Mouse (Mus musculus) megakaryocyte progenitor cell, adult 5-6 weeks (primary cell): ENCODE measurements at regions not wholly inside any gene's neighbourhood (a gene's known extent, or its start where the extent isn't known, plus 50 kb on each side); places are given as distances from the start of the nearest gene placed in this dataset.

Source experiments
- ATAC-seq: replicated peaks from 2 replicates; pipeline ENCODE4 v1.8.0; 2016; ENCODE audit warnings: mild to moderate bottlenecking, moderate TSS enrichment, inconsistent platforms; ENCODE audit not compliant: poor library complexity

DNA sequence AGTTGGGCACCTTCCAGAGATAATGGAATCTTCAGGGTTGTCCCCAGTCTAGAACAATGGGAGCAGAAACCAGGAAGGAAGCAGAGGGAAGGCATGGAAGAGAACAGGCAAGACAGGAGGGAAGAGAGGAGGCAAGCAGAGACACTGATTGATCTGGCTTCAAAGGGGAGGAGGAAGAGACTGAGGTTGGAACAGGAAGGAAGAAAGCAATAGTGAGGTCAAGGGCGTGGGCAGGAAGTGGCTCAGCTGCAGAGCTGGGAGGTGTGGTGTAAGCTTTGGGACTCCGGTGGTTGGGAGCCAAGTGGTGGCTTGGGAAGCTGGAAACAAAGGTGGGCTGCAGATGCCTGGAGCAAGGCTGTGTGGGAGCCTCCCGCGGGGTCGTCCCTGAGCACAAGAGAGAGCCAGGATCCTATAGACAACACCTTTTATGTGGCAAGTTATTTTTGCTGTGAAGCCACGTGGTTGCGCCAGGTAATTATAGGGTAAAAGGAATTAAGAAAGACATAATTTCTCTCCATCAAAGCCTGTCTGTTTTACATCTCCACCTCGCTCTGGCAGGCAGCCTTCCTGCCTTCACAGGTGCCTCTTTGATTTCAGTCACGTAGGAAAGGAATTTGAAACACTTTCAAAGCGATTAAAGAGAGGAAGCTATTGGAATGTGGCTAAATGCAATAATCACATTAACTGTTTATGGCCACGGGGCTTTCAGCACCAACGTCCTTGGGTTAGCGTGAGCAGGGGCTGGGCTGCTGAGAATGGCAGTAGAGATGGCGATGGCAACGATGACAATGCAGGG is 237.3 kb upstream of the Wscd1 start:
- ATAC-seq: 0 out of 2 replicates have a peak, but pooled peaks have one; percentile 17

DNA sequence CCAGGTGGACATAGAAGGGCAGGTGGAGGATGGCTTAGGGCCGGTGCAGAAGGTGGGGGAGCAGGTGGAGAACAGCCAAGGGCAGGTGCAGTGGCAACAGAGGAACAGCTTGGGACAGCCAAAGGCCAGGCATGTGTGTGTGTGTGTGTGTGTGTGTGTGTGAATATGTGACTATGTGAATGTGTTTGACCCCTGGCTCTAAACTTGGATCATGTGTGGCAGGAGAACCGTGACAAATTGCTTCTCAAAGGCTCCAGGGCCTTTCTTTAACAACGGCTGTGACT is 236.7 kb upstream of the Wscd1 start:
- no peak for ATAC-seq

DNA sequence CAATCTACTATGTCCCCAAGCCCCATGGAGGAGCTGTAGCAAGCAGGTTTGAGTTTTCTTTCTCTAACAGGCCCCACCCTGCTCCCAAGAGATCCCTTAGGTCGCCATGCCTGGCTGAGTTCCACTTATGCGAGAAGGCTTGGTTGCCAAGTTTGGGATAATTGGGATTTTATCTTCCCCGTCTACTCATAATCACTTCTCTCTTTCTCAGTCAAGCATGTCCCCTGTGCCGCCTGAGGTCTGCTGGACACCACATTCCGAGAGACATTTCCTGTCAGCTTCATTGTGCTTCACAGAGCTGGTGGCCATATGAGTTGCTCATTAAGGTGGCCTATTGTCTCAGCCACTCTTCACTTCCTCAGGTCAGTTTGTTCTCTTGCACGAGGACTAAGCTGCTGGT is 234.5 kb upstream of the Wscd1 start:
- ATAC-seq: no peak

DNA sequence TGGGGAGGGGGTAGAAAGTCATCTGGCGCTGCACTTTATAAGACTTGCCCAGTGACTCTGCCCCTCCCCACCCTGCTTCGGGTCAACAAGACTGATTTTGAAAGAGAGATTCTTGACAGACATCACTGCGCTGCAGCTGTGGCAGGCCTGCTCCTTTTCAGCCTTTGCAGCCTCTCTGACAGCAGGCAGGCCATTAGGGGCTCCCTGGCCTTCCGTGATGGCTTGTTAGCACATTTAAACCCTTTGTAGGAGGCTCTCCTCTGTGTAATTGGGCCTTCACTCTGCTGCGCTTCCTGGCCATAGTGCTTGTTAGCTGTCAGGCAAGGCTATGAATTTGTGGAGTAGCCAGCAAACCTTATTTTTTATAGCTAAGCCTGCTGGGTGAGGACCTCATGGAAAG is 232.3 kb upstream of the Wscd1 start:
- ATAC-seq: no peak

DNA sequence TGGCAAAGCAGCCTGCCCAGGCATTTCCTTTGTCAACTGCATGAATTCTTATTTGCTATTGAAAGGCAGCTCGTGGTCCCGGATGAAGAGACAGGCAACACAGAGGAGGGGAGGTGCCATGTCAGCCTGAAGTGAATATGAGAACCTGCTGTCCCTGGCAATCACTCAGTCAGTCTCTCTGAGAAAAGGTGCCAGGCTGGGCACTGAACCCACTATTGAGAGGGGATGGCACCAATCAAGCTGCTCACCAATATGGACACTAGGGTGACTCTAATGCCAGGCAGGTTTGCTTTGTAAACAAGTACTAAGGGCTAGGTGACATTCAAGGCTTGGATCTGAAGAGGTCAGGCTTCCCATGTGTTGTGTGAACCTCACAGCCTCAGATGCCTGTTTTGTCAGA is 222.0 kb upstream of the Wscd1 start:
- no peak for ATAC-seq

DNA sequence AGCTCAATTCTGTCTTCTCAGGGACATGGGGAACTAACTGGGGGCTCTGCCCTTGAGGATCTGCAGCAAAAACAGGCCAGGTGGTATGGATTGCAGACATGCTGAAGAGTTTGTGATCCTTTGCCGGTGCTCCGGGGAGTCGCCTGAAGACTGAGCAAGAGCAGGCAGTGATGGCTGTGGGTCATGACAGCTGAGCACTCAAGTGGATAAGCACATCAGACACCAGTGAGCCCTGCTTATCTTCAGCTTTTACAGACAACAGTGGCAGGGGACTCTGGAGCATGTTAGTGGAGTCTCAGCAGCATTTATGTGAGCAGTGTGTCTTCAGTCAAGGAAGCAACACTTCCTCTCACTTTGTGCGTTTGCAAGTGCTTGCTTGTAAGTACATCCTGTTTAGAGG is 221.1 kb upstream of the Wscd1 start:
- no peak for ATAC-seq

DNA sequence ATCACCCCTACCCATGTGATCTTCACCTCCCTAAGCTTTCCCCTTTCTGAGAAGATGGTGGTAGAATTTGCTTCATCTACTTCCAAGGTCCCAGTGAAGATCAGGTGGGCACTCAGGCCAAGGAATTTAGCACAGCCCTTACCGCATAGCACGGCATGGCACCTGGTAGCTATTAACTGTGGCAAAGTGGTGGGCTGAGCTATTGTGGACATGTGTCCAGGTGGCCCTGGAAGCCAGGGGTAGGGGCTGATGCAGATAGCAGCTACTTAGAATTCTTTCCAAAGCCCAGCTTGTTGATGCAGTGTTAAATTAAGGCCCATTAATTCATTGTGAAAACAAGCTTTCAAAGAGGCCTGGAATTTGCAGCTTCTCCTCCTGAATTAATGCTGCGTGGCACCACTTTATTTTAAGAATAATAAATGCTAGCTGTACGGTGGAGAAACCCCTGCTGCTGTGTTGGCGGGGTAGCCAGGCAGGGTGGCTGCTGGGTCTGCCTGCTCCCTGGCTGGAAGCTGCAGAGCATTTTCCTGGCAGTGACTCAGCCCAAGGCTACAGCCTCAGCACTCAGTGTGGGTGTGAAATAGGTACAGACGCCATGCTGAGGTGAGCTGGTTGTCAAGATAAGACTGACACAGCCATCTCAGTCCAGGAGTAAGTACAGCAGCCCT is 208.4 kb upstream of the Wscd1 start:
- no peak for ATAC-seq

DNA sequence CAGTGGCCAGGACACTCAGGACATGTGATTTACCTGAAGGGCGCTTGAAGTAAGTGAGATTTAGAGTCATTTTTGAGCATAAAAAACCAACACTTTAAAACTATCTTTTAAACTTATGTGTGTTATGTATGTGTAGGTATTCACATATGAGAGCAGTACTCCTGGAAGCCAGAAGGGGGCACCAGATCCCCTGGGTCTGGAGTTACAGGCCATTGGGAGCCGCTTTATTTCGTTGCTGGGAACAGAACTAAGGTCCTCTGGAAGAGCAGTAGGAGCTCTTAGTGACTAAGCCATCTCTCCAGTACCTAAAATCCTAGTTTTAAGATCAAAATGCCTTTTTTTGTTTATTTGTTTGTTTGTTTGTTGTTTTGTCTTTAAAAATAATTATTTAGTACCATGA is 192.3 kb upstream of the Wscd1 start:
- no peak for ATAC-seq

DNA sequence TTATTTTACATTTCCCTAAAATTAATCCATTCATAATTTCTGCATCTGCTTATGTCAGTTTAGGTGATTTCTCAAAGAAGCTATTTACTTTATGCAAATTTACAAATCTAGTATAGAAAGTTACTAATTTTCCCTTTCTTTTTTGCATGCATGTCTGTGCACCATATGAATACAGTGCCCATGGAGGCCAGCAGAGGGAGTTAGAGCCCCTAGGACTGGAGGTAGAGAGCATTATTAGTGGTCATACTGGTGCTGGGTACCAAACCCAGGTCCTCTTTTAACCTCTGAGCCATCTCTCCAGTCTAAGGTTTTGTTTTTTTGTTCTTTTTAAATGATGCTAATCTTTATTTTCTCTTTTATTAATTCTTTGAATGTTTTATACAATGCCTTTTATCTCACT is 184.9 kb upstream of the Wscd1 start:
- no peak for ATAC-seq

DNA sequence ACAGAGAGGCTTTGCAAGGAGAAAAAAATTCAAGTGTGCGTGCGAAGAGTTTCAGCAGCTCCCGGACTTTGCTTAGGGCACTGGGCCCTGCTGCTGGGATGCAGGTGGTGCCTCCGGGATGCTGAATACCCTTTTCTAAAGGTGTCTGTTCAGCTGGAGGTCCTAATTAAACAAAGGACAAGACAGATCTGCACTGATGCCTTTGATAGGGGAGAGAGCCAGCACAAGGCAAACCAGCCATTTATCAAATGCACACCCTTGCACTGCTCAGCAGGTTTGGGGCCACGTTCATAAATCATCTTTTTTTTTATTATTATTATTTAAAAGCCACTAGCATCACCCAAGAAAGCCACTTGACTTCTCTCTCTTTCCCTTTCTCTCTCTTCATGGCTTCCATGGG is 172.9 kb upstream of the Wscd1 start:
- no peak for ATAC-seq

DNA sequence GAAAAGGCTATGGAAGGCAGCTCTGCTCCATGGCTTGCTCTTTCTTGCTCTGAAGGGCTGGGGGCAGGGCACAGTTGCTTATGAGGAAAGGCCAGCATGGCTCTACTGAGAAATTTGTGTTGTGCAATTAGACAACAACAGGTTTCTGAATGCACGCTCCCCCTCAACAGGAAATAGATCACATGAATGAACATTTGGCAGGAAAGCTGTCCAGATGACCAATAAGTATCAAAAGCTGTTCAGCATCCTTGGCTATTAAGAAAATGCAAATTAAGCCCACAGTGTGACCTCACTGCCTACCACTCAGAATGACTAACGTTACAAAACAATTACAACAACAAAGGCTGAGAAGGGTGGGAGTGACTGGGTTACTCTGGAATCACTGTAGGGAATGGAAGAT is 167.9 kb upstream of the Wscd1 start:
- ATAC-seq: no peak

DNA sequence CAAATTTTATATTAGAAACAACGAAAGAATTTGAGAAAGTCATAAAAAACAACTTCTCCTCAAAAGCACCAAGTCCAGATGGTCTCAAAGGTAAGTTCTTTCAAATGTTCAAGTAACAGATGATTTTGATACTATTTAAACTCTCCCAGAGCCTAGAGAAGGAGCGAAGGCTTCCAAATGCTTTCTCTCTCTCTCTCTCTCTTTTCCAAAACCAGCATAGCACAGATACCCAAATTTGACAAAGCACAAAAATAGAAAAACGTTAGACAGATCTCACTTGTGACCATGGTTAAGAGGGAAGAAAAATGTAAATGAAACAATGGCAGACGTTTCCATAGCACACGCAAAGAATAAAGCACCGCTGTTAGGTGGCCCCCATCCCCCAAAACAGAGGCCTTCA is 158.7 kb upstream of the Wscd1 start:
- ATAC-seq: no peak

DNA sequence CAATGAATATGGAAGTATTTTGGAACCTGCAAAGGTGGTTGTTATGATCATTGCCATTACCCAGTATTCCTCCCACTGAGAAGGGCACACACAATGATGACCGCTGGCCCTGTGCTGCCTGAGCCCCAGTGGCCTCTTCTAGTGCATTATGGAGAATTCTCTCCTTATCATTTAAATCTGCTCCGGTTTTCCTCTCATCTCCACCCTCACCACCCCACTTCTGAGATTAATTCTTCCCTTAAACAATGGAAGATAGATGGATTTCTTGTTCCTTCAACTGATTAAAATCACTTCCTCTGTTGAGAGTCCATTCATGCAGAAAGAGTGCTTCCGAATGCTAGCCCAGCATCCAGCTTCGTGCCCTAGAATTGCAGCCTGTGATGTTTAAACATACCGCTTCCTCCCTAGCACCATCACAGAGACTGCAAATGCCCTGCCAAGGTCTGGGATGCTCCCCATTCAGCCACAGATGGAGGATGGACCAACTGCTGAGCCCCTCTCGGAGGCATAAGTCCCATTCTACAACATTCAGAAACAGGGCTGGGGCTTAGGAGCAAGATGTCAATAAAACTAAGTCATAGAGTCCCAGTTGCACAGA is 155.4 kb upstream of the Wscd1 start:
- no peak for ATAC-seq

DNA sequence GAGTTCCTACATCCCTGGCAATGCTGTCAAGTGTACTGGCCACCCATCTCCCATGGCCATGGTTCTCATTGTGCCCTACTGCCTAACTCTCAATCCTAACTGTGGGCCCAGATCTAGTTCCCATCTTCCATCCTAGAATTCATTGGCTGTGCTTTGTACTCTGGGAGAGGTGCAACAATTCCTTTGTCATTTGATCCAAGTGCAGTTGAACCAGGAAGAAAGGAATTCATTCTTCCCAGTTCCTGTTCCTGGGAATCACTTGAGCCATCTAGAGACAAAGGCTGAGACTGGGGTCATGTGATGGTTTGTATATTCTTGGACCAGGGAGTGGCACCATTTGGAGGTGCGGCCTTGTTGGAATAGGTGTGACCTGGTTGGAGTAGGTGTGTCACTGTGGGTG is 152.0 kb upstream of the Wscd1 start:
- ATAC-seq: no peak

DNA sequence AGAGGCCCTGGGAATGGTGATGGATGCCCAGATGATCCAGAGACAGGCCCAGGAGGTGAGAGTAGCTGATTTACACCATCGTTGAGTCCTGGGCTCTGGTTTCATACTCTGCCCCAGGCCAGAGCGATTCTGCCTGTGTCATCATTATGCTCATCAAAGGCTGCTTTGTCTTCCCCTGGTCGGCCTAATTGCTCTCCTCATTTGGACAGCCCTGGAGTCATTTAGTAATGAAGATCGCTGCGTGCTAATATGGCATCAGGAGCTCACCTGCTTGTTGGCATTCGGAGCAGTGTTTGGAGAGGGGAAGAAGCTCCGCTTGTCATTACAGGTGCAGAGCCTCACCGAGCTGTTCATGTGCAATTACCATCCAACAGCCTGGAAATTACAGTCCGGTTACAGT is 138.9 kb upstream of the Wscd1 start:
- no peak for ATAC-seq

DNA sequence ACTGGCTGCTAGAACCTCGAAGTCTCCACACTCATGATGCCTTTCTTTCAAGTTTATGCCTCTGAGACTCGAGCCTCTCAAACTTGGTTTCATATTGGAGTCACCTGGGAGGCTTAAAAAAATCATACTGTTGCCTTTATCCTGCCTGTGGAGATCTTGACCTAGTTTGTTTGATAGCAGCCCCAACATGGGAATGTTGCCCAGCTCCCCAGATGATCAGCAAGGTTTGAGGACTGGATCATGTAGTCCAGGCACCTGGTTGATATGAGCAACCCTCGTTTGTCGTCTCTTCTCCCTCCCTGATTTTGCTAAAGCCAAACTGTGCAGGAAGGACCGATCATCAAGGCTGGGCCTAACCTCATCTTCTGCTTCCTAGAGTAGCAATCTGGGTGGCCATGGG is 134.2 kb upstream of the Wscd1 start:
- ATAC-seq: no peak

DNA sequence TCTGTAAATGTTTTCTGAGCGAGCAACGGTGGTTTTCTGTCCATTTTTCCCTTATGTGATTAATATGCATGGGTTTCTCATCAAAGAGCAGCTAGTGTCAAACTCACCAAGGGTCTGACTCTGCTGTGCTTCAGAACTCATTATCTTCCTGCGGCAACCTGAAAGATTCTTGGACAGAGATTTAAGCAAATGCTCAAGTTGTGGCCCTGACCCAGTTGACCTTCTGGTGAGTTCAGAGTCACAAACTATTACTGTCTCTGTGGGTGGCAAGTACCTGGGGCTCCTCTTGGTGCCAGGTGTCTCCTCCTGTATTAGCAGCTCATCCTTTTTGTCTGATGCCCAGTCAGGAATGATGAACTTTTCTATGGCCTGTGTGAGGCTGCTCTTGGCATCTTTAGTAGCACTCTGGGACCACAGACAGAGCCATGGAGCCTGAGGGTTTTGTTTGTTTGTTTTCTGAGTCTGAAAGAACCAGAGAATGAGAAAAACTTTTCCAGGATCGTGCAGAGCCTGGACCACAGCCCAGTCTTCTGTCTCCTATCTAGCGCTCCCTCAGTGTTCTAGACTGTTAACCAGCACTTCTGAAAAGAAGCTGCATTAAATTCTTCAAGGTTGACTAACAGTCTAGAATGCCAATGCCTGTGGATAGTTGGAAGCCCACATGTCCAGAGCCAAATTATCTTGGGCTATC is 124.1 kb upstream of the Wscd1 start:
- ATAC-seq: no peak

DNA sequence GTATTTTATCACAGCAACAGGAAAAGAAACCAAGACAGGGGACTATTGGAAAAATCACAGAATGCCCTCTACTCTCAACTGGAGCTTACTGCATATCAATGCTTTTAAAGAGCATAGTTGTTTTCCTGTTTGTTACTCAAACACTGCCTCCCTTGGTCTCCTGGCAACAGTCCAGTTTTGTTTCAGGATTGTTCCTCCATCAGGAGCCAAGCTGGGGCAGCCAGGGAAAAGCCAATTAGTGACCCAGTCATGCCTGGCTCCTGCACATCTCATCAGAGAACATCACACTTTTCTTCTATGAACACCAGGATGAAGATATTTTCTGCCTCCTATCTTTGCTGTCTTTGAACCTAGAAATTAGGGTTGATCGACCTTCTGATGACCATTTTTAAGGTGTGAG is 113.6 kb upstream of the Wscd1 start:
- ATAC-seq: no peak

DNA sequence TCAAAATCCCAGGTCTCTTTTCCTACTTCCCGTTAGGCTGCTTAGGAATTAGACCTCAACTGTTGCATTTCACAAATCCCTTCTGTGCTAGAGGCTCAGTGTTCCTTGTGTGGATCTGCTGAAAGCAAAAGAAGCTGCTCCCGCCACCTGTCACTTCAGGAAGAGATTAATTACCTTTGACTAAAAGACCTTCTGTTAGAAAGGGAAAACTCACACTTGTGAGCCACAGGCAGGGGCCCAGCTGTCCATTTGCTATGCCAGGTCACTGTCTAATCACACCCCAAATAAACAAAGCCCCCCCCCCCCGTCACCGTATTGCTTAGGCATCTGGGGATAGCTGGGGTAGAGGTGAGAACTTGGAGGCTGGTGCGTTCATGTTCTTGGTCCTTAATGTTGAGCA is 112.9 kb upstream of the Wscd1 start:
- ATAC-seq: no peak

DNA sequence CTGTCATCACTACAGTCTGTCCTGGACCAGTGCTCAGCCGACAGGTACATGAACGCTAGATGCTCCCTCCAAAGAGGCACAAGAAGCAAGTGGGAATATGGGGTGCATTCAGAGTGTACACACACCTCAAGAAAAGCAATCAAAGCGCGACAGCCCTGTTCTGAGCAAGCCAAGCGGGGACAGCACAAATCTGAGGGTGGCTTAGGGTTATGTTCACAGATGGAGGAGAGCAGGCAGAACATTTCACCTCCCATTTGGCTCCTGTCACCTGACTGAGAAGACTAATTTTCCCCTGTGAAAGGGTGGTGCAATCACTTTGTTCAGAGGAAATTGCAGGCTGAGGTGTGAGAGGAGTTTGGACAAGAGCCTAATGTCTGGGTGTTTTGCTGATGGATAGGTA is 106.8 kb upstream of the Wscd1 start:
- no peak for ATAC-seq

DNA sequence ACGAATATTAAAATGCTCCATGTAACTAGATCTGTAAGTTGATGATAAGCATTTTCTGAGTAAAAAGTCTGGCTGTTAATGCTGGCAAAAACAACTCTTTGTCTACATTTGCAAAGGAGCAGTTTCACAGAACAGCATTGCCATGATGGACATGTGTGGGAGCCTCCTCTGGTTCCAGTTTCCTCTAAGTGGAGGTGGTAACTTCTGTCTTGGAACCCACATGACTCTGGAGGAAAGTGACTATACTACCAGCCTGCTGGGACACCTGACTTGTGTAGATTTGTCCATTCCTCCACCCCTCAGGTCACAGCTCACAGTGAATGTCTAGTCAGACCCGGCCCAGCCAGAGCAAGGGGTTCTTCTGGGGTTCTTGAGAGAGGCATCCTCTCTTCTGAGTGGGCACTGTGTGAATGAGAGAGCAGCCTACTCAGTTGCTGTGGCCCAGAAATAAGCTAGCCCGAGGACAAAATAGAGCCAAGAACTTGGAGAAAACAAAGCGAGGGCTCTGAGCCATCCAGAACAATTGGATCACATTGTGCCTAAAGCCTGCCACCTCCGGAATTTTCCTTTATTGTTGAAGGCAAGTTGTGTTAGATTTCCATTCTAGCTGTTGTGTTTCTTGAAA is 97.9 kb upstream of the Wscd1 start:
- no peak for ATAC-seq

DNA sequence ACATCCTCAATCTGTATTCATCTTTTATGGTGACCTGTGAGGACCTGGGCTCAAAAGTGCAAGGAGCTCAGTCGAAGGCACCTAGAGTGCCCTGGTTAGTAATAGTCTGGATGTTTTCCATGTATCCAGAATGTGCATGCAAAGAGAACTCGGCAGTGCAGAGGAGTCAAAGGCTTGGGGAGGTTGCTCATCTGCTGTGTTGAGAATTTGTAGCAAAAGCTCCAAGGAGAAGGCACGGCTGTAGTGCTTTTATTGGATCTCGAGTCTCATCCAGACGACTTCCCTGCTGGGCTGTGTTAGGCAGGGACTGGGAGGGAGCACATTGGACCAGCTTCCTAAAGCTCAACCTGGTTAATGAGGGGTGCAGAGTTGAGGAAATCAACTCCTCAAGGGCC is 97.3 kb upstream of the Wscd1 start:
- ATAC-seq: no peak
